Mouse (Mus musculus) liver, embryonic 11.5 days (tissue): Measurements from ENCODE around the gene Cd34. TPM values are rescaled to one million over a fixed set of nuclear protein-coding genes. Genes with fewer than 3 reads are reported as not detected.

Source experiments
- ATAC-seq: fragments of 200-750 bp; cut with Nextera tagmentation; replicated peaks from 2 replicates; pipeline ENCODE4 v1.8.0; 2017; ENCODE audit warnings: moderate number of reproducible peaks, mild to moderate bottlenecking, moderate TSS enrichment, moderate library complexity; ENCODE audit not compliant: low FRiP score
- DNase-seq: peaks from one replicate; pipeline ENCODE4 v3.0.0-alpha.2; 2017; ENCODE audit warnings: low spot score
- H3K27ac ChIP-seq: fragments of 300-500 bp; sonication (generic); 2 replicates; pipeline ENCODE4 v1.5.1; 2014; ENCODE audit warnings: mild to moderate bottlenecking, low read depth, low read length, control low read depth
- H3K27me3 ChIP-seq: fragments of 300-500 bp; sonication (generic); replicated peaks from 2 replicates; pipeline ENCODE4 v1.6.1; 2014; ENCODE audit warnings: low read length, mixed read lengths; ENCODE audit not compliant: control insufficient read depth, insufficient read depth
- H3K36me3 ChIP-seq: fragments of 300-500 bp; sonication (generic); 2 replicates; pipeline ENCODE4 v1.6.1; 2014; ENCODE audit warnings: mild to moderate bottlenecking, low read length, moderate library complexity, mixed read lengths; ENCODE audit not compliant: control insufficient read depth, insufficient read depth
- H3K4me1 ChIP-seq: fragments of 300-500 bp; sonication (generic); replicated peaks from 2 replicates; pipeline ENCODE4 v1.6.1; 2014; ENCODE audit warnings: low read length, mixed read lengths; ENCODE audit not compliant: control insufficient read depth, insufficient read depth
- H3K4me2 ChIP-seq: fragments of 300-500 bp; sonication (generic); 2 replicates; pipeline ENCODE4 v1.6.1; 2014; ENCODE audit warnings: mild to moderate bottlenecking, control low read depth, moderate library complexity
- H3K4me3 ChIP-seq: fragments of 300-500 bp; sonication (generic); 2 replicates; pipeline ENCODE4 v1.5.1; 2014; ENCODE audit warnings: low read depth, low read length, control low read depth
- H3K9ac ChIP-seq: fragments of 300-500 bp; sonication (generic); 2 replicates; pipeline ENCODE4 v1.6.1; 2014; ENCODE audit warnings: low read depth, low read length, control low read depth
- H3K9me3 ChIP-seq: fragments of 300-500 bp; sonication (generic); 2 replicates; pipeline ENCODE4 v1.6.1; 2016; ENCODE audit warnings: low read length, inconsistent platforms, mixed read lengths; ENCODE audit not compliant: control insufficient read depth
- WGBS: fragments of 180-500 bp; shearing (Covaris S2); extraction: QIAGEN DNeasy Blood & Tissue Kit; methylation state at CpG from one replicate; pipeline ENCODE4 v1.1.7; 2014; 5-methylcytosine and 5-hydroxymethylcytosine counted together
- polyA plus RNA-seq: library from polyadenylated mRNA; unstranded; fragments of >200 nt; fragmentation: Nextera tagmentation; extraction: Ambion mirVana; gene quantifications from 2 replicates; pipeline ENCODE4 v1.2.1, GENCODE M21; 2014

Gene Cd34
- polyA plus RNA-seq, 1 experiment from 2014 or later, result 35.8 TPM

- Histone ChIP-seq H3K9me3 (no peaks in the 10 kb centered on the region), H3K36me3 (no peaks in the 10 kb centered on the region), H3K27me3 (no peaks in the 10 kb centered on the region), H3K4me1 (peaks cover 5% of the 10 kb centered on the region; the same call in 1 of the 2 replicates), H3K4me2 (no peak overlapping the region), H3K27ac (no peak overlapping the region), H3K4me3 (no peak overlapping the region), H3K9ac (no peak overlapping the region)
- 66% methylated on average over 2 of the region's 2 CpGs for WGBS
- no peak for DNase-seq
- ATAC-seq, result no peak
Observed at GRCm38 (mm10) chr1:194991654-194992053, 53.0 kb downstream of the Cd34 start.

GRCm38 (mm10) chr1:194992589-194993317 lies 54.1 kb downstream of the Cd34 start:
- Histone ChIP-seq H3K27me3 (no peaks in the 10 kb centered on the region), H3K27ac (no peak overlapping the region), H3K9ac (no peak overlapping the region), H3K4me3 (no peak overlapping the region), H3K36me3 (no peaks in the 10 kb centered on the region), H3K4me1 (peaks cover 5% of the 10 kb centered on the region; the same call in 1 of the 2 replicates), H3K9me3 (no peaks in the 10 kb centered on the region), H3K4me2 (no peak overlapping the region)
- ATAC-seq (0 out of 2 replicates have a peak, but pooled peaks have one; percentile 6), DNase-seq (no peak)
- 58% methylated on average over 5 of the region's 5 CpGs for WGBS

GRCm38 (mm10) chr1:194993409-194993988 lies 54.9 kb downstream of the Cd34 start:
- Histone ChIP-seq H3K27ac (no peak overlapping the region), H3K4me1 (peaks cover 5% of the 10 kb centered on the region; the same call in 1 of the 2 replicates), H3K9ac (no peak overlapping the region), H3K9me3 (no peaks in the 10 kb centered on the region), H3K4me3 (no peak overlapping the region), H3K4me2 (no peak overlapping the region), H3K27me3 (no peaks in the 10 kb centered on the region), H3K36me3 (no peaks in the 10 kb centered on the region)
- DNase-seq, result no peak
- WGBS, result 40% methylated on average over 1 of the region's 1 CpGs
- no peak for ATAC-seq

GRCm38 (mm10) chr1:194994262-194994661 lies 55.6 kb downstream of the Cd34 start:
- Histone ChIP-seq H3K4me2 (no peak overlapping the region), H3K9me3 (no peaks in the 10 kb centered on the region), H3K9ac (no peak overlapping the region), H3K27me3 (no peaks in the 10 kb centered on the region), H3K36me3 (no peaks in the 10 kb centered on the region), H3K27ac (no peak overlapping the region), H3K4me3 (no peak overlapping the region), H3K4me1 (peaks cover 5% of the 10 kb centered on the region; the same call in 1 of the 2 replicates)
- no peak for ATAC-seq
- WGBS, result 60% methylated on average over 5 of the region's 5 CpGs
- no peak for DNase-seq

- no peaks in the 10 kb centered on the region for H3K9me3 ChIP-seq
- H3K9ac ChIP-seq, result no peak overlapping the region
- no peaks in the 10 kb centered on the region for H3K36me3 ChIP-seq
- no peak overlapping the region for H3K4me3 ChIP-seq
- no peaks in the 10 kb centered on the region for H3K27me3 ChIP-seq
- WGBS, result 68% methylated on average over 2 of the region's 2 CpGs
- peaks cover 5% of the 10 kb centered on the region; the same call in 1 of the 2 replicates for H3K4me1 ChIP-seq
- ATAC-seq (peak; percentile 52; the same call in 1 of the 2 replicates), DNase-seq (no peak)
- no peak overlapping the region for H3K27ac ChIP-seq
- H3K4me2 ChIP-seq, result no peak overlapping the region
Observed at GRCm38 (mm10) chr1:194995196-194995595, 56.6 kb downstream of the Cd34 start.

- Histone ChIP-seq H3K4me1 (no peaks in the 10 kb centered on the region), H3K27ac (no peak overlapping the region), H3K36me3 (no peaks in the 10 kb centered on the region), H3K9me3 (no peaks in the 10 kb centered on the region), H3K27me3 (no peaks in the 10 kb centered on the region), H3K4me2 (no peak overlapping the region), H3K4me3 (no peak overlapping the region), H3K9ac (no peak overlapping the region)
- WGBS, result 86% methylated on average over 1 of the region's 1 CpGs
- DNase-seq (no peak), ATAC-seq (no peak)
Observed at GRCm38 (mm10) chr1:194998396-194998795, 59.8 kb downstream of the Cd34 start.

- Histone ChIP-seq H3K27ac (no peak overlapping the region), H3K4me3 (no peak overlapping the region), H3K9me3 (no peaks in the 10 kb centered on the region), H3K4me1 (no peaks in the 10 kb centered on the region), H3K36me3 (no peaks in the 10 kb centered on the region), H3K9ac (no peak overlapping the region), H3K4me2 (no peak overlapping the region), H3K27me3 (no peaks in the 10 kb centered on the region)
- no peak for DNase-seq
- ATAC-seq, result no peak
- 77% methylated on average over 4 of the region's 4 CpGs for WGBS
Observed at GRCm38 (mm10) chr1:195003328-195003727, 64.7 kb downstream of the Cd34 start.

GRCm38 (mm10) chr1:195004194-195004593 lies 65.6 kb downstream of the Cd34 start:
- Histone ChIP-seq H3K9ac (no peak overlapping the region), H3K4me2 (no peak overlapping the region), H3K4me3 (no peak overlapping the region), H3K27ac (no peak overlapping the region), H3K36me3 (no peaks in the 10 kb centered on the region), H3K4me1 (no peaks in the 10 kb centered on the region), H3K27me3 (no peaks in the 10 kb centered on the region), H3K9me3 (no peaks in the 10 kb centered on the region)
- no peak for DNase-seq
- 40% methylated on average over 1 of the region's 1 CpGs for WGBS
- no peak for ATAC-seq

- no peak overlapping the region for H3K27ac ChIP-seq
- no peaks in the 10 kb centered on the region for H3K9me3 ChIP-seq
- no peaks in the 10 kb centered on the region for H3K27me3 ChIP-seq
- H3K4me1 ChIP-seq, result no peaks in the 10 kb centered on the region
- DNase-seq (no peak), ATAC-seq (no peak)
- no peak overlapping the region for H3K9ac ChIP-seq
- H3K4me2 ChIP-seq, result no peak overlapping the region
- H3K36me3 ChIP-seq, result no peaks in the 10 kb centered on the region
- H3K4me3 ChIP-seq, result no peak overlapping the region
Observed at GRCm38 (mm10) chr1:195006267-195006666, 67.6 kb downstream of the Cd34 start.
